Mouse (Mus musculus) heart, embryonic 14.5 days (tissue): ENCODE measurements around the gene Camta1. TPM values are rescaled to one million over a fixed set of nuclear protein-coding genes. Genes with fewer than 3 reads are reported as not detected.
A peak's percentile ranks its signal among the peaks of the same experiment; 100 is the strongest.

Experiments used
- ATAC-seq: fragments of 200-750 bp; cut with Nextera tagmentation; 2 replicates; pipeline ENCODE4 v1.8.0; 2017; ENCODE audit warnings: low read depth, moderate TSS enrichment; ENCODE audit not compliant: insufficient number of reproducible peaks, insufficient read depth, low FRiP score
- H3K27ac ChIP-seq, 2 experiments: fragments of 200-500 bp in 1 of 2; fragments of 300-500 bp in 1 of 2; sonication (generic) in 1 of 2; replicated peaks in 1 of 2; 2 replicates each; pipeline ENCODE4 v1.5.1; 2012 to 2014; ENCODE audit warnings: low read depth in 2 of 2, low read length in 2 of 2, control low read depth in 1 of 2, mild to moderate bottlenecking in 1 of 2, mixed read lengths in 1 of 2; ENCODE audit not compliant: control insufficient read depth in 1 of 2, insufficient read depth in 1 of 2
- H3K27me3 ChIP-seq: fragments of 300-500 bp; sonication (generic); 2 replicates; pipeline ENCODE4 v1.6.1; 2014; ENCODE audit warnings: mild to moderate bottlenecking, low read length, control low read depth; ENCODE audit not compliant: control insufficient read depth, insufficient read depth
- H3K36me3 ChIP-seq: fragments of 300-500 bp; sonication (generic); 2 replicates; pipeline ENCODE4 v1.6.1; 2014; ENCODE audit warnings: mild to moderate bottlenecking, control low read depth, low read length, mixed read lengths; ENCODE audit not compliant: control insufficient read depth, insufficient read depth
- H3K4me1 ChIP-seq, 2 experiments: fragments of 200-500 bp in 1 of 2; fragments of 300-500 bp in 1 of 2; sonication (generic) in 1 of 2; 2 replicates each; pipeline ENCODE4 v1.6.1; 2012 to 2014; ENCODE audit warnings: low read length in 2 of 2, control low read depth in 1 of 2, mixed read lengths in 1 of 2; ENCODE audit not compliant: control insufficient read depth in 2 of 2, insufficient read depth in 2 of 2
- H3K4me2 ChIP-seq: fragments of 300-500 bp; sonication (generic); 2 replicates; pipeline ENCODE4 v1.6.1; 2014; ENCODE audit warnings: mild to moderate bottlenecking, low read length
- H3K4me3 ChIP-seq, 2 experiments: fragments of 200-500 bp in 1 of 2; fragments of 300-500 bp in 1 of 2; sonication (generic) in 1 of 2; 2 replicates each; pipeline ENCODE4 v1.5.1; 2012 to 2014; ENCODE audit warnings: low read length in 2 of 2, mild to moderate bottlenecking in 2 of 2, control low read depth in 1 of 2, low read depth in 1 of 2, moderate library complexity in 1 of 2; ENCODE audit not compliant: control insufficient read depth in 1 of 2, insufficient read depth in 1 of 2
- H3K9ac ChIP-seq: fragments of 300-500 bp; sonication (generic); 2 replicates; pipeline ENCODE4 v1.6.1; 2014; ENCODE audit warnings: mild to moderate bottlenecking, low read length
- H3K9me3 ChIP-seq: fragments of 300-500 bp; sonication (generic); 2 replicates; pipeline ENCODE4 v1.6.1; 2016; ENCODE audit warnings: low read length, control low read depth; ENCODE audit not compliant: control insufficient read depth
- WGBS: fragments of 180-500 bp; shearing (Covaris S2); extraction: QIAGEN DNeasy Blood & Tissue Kit; methylation state at CpG from one replicate; pipeline ENCODE4 v1.1.7; 2014; 5-methylcytosine and 5-hydroxymethylcytosine counted together
- polyA plus RNA-seq: library from polyadenylated mRNA; unstranded; fragments of >200 nt; fragmentation: Nextera tagmentation; extraction: Ambion mirVana; gene quantifications from 2 replicates; pipeline ENCODE4 v1.2.1, GENCODE M21; 2014

The Camta1 gene
- polyA plus RNA-seq, 1 experiment from 2014 or later, result 150 TPM

GRCm38 (mm10) chr4:151104147-151104546 lies 757.5 kb downstream of the Camta1 start:
- peak overlapping the region; percentile 27 to 35; a peak in 3 of 4 replicates for H3K4me3 ChIP-seq
- peaks cover 21 to 49% of the 10 kb centered on the region in 2 experiments for H3K4me1 ChIP-seq
- peak overlapping the region; percentile 62 for H3K4me2 ChIP-seq
- peak overlapping the region; percentile 89 to 91 for H3K27ac ChIP-seq
- no peaks in the 10 kb centered on the region; the same call in 1 of the 2 replicates for H3K27me3 ChIP-seq
- H3K36me3 ChIP-seq, result no peaks in the 10 kb centered on the region
- no peaks in the 10 kb centered on the region for H3K9me3 ChIP-seq
- WGBS, result 36% methylated on average over 10 of the region's 10 CpGs
- ATAC-seq, result no peak
- peak overlapping the region; percentile 63 for H3K9ac ChIP-seq

GRCm38 (mm10) chr4:151103646-151104045 lies 758.0 kb downstream of the Camta1 start:
- Histone ChIP-seq H3K27me3 (no peaks in the 10 kb centered on the region; the same call in 1 of the 2 replicates), H3K9ac (peak overlapping the region; percentile 63), H3K4me1 (peaks cover 26 to 54% of the 10 kb centered on the region in 2 experiments), H3K27ac (peak overlapping the region; percentile 89 to 91), H3K4me2 (peak overlapping the region; percentile 62), H3K9me3 (no peaks in the 10 kb centered on the region), H3K4me3 (peak overlapping the region in 1 of 2 experiments; percentile 27; a peak in 1 of 4 replicates), H3K36me3 (no peaks in the 10 kb centered on the region)
- 51% methylated on average over 11 of the region's 11 CpGs for WGBS
- no peak for ATAC-seq

GRCm38 (mm10) chr4:151097104-151097438 lies 764.6 kb downstream of the Camta1 start:
- Histone ChIP-seq H3K4me2 (peak overlapping the region; percentile 59), H3K27me3 (no peaks in the 10 kb centered on the region), H3K4me3 (peak overlapping the region; percentile 16 to 27), H3K9me3 (no peaks in the 10 kb centered on the region), H3K27ac (peak overlapping the region; percentile 98 to 99), H3K4me1 (peaks cover 34 to 63% of the 10 kb centered on the region in 2 experiments), H3K36me3 (no peaks in the 10 kb centered on the region), H3K9ac (peak overlapping the region; percentile 68)
- 30% methylated on average over 11 of the region's 11 CpGs for WGBS
- ATAC-seq, result peak; percentile 27

- peak overlapping the region; percentile 59 for H3K4me2 ChIP-seq
- peaks cover 34 to 62% of the 10 kb centered on the region in 2 experiments for H3K4me1 ChIP-seq
- WGBS, result 31% methylated on average over 18 of the region's 18 CpGs
- no peaks in the 10 kb centered on the region for H3K36me3 ChIP-seq
- peak overlapping the region; percentile 98 to 99 for H3K27ac ChIP-seq
- peak overlapping the region; percentile 16 to 27 for H3K4me3 ChIP-seq
- peak overlapping the region; percentile 68 for H3K9ac ChIP-seq
- peak; percentile 18; the same call in 1 of the 2 replicates for ATAC-seq
- H3K27me3 ChIP-seq, result no peaks in the 10 kb centered on the region
- H3K9me3 ChIP-seq, result no peaks in the 10 kb centered on the region
Observed at GRCm38 (mm10) chr4:151096334-151097103, 765.2 kb downstream of the Camta1 start.

- Histone ChIP-seq H3K4me1 (peaks cover 37 to 69% of the 10 kb centered on the region in 2 experiments), H3K27me3 (no peaks in the 10 kb centered on the region), H3K36me3 (no peaks in the 10 kb centered on the region), H3K4me2 (peak overlapping the region; percentile 59; the same call in 1 of the 2 replicates), H3K27ac (peak overlapping the region; percentile 98 to 99), H3K9ac (peak overlapping the region; percentile 68; the same call in 1 of the 2 replicates), H3K9me3 (no peaks in the 10 kb centered on the region), H3K4me3 (no peak overlapping the region)
- ATAC-seq, result no peak
- 32% methylated on average over 2 of the region's 2 CpGs for WGBS
Observed at GRCm38 (mm10) chr4:151095207-151095606, 766.5 kb downstream of the Camta1 start.

- 84% methylated on average over 7 of the region's 7 CpGs for WGBS
- Histone ChIP-seq H3K4me3 (no peak within 1 kb of the TSS), H3K4me1 (peaks cover 21 to 45% of the 10 kb centered on the region in 2 experiments), H3K9ac (peak within 1 kb of the TSS; percentile 25; the same call in 1 of the 2 replicates), H3K4me2 (peak within 1 kb of the TSS; percentile 1; the same call in 1 of the 2 replicates), H3K27ac (peak within 1 kb of the TSS; percentile 15 to 46; a peak in 3 of 4 replicates), H3K27me3 (no peaks in the 10 kb centered on the region), H3K36me3 (peaks cover 37% of the 10 kb centered on the region), H3K9me3 (no peaks in the 10 kb centered on the region)
- ATAC-seq, result no peak
Observed at GRCm38 (mm10) chr4:151089270-151089669, 772.4 kb downstream of the Camta1 start, which contains the start of gene Gm13090. TSS of gene Gm13090 (plus strand) at chr4:151089570.

GRCm38 (mm10) chr4:151088819-151089218 lies 772.9 kb downstream of the Camta1 start:
- H3K9ac ChIP-seq, result 0 out of 2 replicates have a peak overlapping the region, but pooled peaks have one; percentile 25
- no peaks in the 10 kb centered on the region for H3K9me3 ChIP-seq

More at GRCm38 (mm10) chr4:151088819-151089218, 772.9 kb downstream of the Camta1 start:
- WGBS, result 73% methylated on average over 14 of the region's 14 CpGs
- Histone ChIP-seq H3K4me2 (no peak overlapping the region), H3K27ac (peak overlapping the region in 1 of 2 experiments; percentile 46; a peak in 2 of 4 replicates), H3K27me3 (no peaks in the 10 kb centered on the region), H3K36me3 (peaks cover 41% of the 10 kb centered on the region), H3K4me1 (peaks cover 24 to 50% of the 10 kb centered on the region in 2 experiments), H3K4me3 (no peak overlapping the region)
- ATAC-seq, result no peak
